Mouse (Mus musculus): ENCODE measurements around the gene Cox6b1.

Cox6b1 gene

DNA sequence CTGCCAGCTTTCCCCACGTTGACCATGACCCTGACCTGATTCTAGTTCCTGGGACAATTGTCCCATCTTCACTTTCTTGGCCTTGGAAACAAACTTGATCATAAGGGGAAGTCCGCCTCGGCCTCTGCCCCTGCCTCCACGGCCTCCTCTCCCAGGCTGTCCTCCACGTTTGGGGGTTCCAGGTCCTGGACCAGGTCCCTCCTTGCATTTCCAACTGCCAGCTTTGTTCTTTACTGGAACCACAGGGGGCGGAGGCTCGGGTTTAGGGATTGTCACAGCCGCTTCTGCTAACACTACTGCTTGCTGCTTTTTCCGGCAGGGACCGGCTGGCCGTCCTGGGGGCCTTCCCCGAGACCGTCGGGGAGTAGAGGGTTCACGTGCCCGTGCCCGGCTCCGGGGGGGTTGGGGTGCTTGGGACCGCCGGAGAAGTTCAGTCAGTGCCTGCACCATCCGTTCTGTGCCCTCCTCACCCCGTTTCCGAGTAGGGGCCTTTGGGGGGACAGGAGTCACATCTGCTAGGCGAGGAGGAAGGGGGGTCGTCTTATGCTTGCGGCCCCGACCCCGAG lies 39.4 kb downstream of the Cox6b1 start:
- DNase-seq (ENCODE audit: low spot score), result no peak

DNA sequence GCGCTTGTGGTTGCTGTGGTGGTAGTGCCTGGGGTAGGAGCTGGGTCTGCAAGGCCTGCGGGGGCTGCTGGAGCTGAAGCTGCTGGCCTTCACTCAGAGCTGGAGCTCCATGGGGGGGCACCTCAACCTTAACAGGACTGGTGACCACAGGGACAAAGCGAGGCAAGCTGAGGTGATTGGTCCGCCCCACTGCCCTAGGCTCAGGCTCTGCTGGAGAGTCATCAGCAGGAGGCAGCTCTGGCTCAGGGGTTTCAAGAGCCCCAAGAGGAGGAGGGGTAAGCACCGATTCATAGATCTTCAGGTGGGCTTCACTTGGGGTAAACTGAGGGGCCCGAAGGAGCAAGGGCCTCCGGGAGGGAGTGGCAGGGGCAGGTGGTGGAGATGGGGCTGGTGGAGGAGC lies 40.8 kb downstream of the Cox6b1 start:
- no peak for DNase-seq (ENCODE audit: low spot score)

DNA sequence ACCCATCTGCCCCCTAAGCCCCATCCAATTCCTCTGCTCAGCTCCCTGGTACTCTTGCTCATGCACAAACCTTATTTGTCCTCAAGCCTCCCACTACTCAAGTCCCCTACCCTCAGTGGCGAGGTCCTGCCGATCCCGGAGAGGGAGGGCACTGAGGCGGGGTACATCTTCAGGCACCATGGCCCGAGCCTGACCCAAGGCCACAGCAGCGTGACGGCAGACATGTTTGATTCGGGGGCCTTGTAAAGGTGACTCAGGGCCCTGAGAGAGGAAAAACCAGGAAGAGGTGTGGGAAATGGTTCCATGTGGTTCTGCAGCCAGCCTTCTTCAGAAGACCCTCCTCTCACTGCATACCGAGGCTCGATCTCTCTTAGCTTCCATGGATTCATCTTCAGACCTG lies 41.6 kb downstream of the Cox6b1 start:
- no peak for DNase-seq (ENCODE audit: low spot score)

DNA sequence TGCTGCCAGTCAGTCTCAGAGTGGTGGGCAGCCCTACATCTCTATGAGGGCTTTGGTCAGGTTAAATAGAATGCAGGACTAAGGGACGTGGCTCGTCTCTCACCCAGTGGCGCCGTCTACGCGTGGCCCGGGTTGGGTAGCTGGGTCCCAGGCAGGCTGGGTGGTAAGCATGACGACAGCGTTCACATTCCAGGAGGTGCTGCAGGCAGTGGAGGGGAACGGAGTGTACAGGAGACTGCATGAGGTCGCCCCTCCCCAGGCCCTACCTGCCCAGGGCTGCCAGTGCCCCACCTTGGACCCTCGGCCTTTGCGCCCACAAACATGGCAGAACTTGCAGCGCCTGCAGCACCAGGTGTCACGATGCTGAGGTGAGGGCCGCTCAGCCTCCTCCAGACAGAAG lies 44.4 kb downstream of the Cox6b1 start:
- no peak for DNase-seq (ENCODE audit: low spot score)

DNA sequence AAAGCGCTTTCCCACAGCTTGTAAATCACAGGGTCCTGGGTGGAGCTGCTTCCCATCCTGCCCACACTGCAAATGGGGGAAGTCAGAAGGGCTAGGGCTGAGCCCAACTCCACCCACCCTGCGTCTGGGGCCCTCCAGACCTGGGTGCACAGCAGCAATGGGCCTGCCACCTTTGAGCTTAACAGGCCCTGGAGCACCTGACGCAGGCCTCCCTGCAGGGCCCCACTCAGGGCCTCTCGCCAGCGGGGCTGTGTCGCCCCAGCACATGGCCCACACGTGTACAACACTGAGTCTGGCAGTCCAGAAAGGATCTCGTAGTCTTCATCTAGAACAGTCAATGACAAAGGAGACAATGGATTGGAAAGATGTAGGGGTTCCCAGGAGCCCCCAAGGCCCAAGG lies 46.0 kb downstream of the Cox6b1 start:
- no peak for DNase-seq (ENCODE audit: low spot score)

DNA sequence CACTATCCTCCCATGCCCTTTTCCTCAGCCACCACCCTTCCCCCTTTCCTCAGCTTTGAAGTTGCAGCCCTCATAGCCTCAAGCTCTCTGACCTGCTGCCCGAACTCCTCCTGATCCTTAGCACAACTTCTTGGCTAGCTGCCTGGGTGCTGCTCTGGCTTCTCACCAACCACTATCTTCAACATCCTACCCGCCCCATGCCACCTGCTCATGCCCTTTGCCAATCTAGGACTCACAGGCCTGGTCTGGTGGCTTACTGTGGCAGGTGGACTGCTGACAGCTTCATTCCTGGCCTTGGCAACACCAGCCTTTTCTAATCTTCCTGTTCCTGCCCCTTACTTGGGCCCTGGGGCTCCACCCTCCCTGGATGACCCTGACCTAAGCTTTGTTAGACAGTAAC lies 53.0 kb downstream of the Cox6b1 start:
- peak; percentile 26 for DNase-seq (ENCODE audit: low spot score)

DNA sequence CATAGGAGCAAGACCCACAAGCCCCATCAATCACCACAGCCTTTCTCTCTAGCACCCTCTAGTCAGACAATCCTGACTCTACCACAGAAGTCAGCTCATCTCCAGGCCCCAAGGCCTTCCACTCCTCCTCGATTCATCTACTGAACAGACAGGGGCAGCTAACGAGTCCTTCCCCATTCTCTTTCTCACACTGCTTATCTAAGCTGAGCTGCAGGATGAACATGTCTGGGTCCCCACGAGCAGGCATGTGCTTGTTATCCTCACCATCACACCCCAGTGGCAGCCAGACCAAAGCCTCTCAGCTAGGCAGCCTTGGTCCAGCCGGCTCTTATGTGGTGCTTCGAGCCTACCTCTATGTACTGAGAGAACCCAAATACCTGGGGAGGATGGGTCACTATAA lies 53.6 kb downstream of the Cox6b1 start:
- DNase-seq (ENCODE audit: low spot score), result no peak

DNA sequence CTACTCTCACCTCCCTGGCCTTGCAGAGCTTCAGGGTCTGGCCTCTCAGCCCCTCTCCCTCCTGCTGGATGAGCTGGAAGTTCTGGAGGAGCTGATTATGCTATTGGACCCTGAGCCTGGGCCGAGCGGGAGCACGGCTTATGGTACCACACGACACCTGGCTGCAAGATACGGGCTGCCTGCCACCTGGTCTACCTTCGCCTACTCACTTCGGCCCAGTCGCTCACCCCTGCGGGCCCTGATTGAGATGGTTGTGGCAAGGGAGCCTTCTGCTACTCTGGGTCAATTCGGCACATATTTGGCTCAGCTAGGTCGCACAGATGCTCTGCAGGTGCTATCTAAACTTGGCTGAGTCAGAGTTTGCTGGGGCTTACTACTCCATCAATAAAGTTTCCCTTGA lies 58.4 kb downstream of the Cox6b1 start:
- DNase-seq (ENCODE audit: low spot score), result no peak
